Mouse (Mus musculus) lung, postnatal 0 days (tissue): ENCODE measurements around the gene Kif1bp.

ENCODE experiments used
- CTCF ChIP-seq: IDR thresholded peaks from 2 replicates; pipeline ENCODE4 v1.5.1; 2016; ENCODE audit warnings: antibody characterized with exemption, mild to moderate bottlenecking
- EP300 ChIP-seq: IDR thresholded peaks from 2 replicates; pipeline ENCODE4 v1.6.1; 2016; ENCODE audit warnings: antibody characterized with exemption, mild to moderate bottlenecking, control low read depth

GRCm38 (mm10) chr10:62582263-62582662 lies 4.0 kb upstream of the Kif1bp start:
- no peak for TF ChIP-seq CTCF
- TF ChIP-seq EP300, result no peak
